Mouse (Mus musculus) heart, adult 2 months (tissue): ENCODE results near the gene D16Ertd472e.

Experiments
- CTCF ChIP-seq: fragments of 200-600 bp; IDR thresholded peaks from 2 replicates; pipeline ENCODE4 v1.8.1; 2022; ENCODE audit warnings: antibody characterized with exemption, mild to moderate bottlenecking, moderate library complexity
- EP300 ChIP-seq: fragments of 200-500 bp; IDR thresholded peaks from 2 replicates; pipeline ENCODE4 v1.6.1; 2011; ENCODE audit warnings: low read depth, low read length, control low read depth; ENCODE audit not compliant: insufficient read depth
- POLR2A ChIP-seq: fragments of 200-500 bp; IDR thresholded peaks from 2 replicates; pipeline ENCODE4 v1.6.1; 2011; ENCODE audit warnings: mild to moderate bottlenecking, low read depth, low read length, control low read depth; ENCODE audit not compliant: insufficient read depth

GRCm38 (mm10) chr16:78579386-78579785 is 2.9 kb upstream of the D16Ertd472e start:
- TF ChIP-seq CTCF = no peak
- no peak for TF ChIP-seq POLR2A
- TF ChIP-seq EP300 = no peak
